Mouse (Mus musculus) spleen, adult 2 months (tissue): ENCODE measurements around the gene Tecpr2.

Experiments used
- CTCF ChIP-seq: fragments of 200-500 bp; IDR thresholded peaks from 2 replicates; pipeline ENCODE4 v1.5.1; 2011; ENCODE audit warnings: mild to moderate bottlenecking, inconsistent platforms; ENCODE audit not compliant: insufficient read depth, insufficient read length, insufficient replicate concordance; ENCODE audit errors: extremely low read depth
- POLR2A ChIP-seq: fragments of 200-500 bp; IDR thresholded peaks from 2 replicates; pipeline ENCODE4 v1.6.1; 2011; ENCODE audit warnings: low read depth, low read length, inconsistent platforms

GRCm38 (mm10) chr12:110915761-110916160 lies 26.7 kb downstream of the Tecpr2 start:
- TF ChIP-seq POLR2A (no peak), CTCF (no peak)
